Mouse (Mus musculus): ENCODE measurements around the gene Dvl2. TPM values are rescaled to one million over a fixed set of nuclear protein-coding genes. Genes with fewer than 3 reads are reported as not detected.
A peak's percentile ranks its signal among the peaks of the same experiment; 100 is the strongest.

Gene Dvl2
- total and polyA plus RNA-seq, 2 experiments from 2014 or later, result 20.0 to 33.3 TPM

GRCm38 (mm10) chr11:69998567-69999491, 1.6 kb upstream of the Dvl2 start:
- Histone ChIP-seq H3K9ac (replicated peaks; ENCODE audit: low read length, poor library complexity, severe bottlenecking) (no peak overlapping the region), H3K4me3 (ENCODE audit: low read depth, low read length) (no peak overlapping the region), H3K4me1 (ENCODE audit: insufficient read depth, low read length) (peaks cover 17% of the 10 kb centered on the region), H3K9me3 (ENCODE audit: low read length) (no peaks in the 10 kb centered on the region), H3K27ac (ENCODE audit: low read depth, low read length) (no peak overlapping the region), H3K4me2 (ENCODE audit: low read depth, low read length, poor library complexity, severe bottlenecking) (no peak overlapping the region), H3K27me3 (ENCODE audit: insufficient read depth, low read length) (no peaks in the 10 kb centered on the region), H3K36me3 (ENCODE audit: insufficient read depth, low read length) (peaks cover 12% of the 10 kb centered on the region; the same call in 1 of the 2 replicates)
- ATAC-seq (ENCODE audit: low FRiP score) (no peak), DNase-seq (ENCODE audit: low spot score) (no peak)
- TF ChIP-seq CTCF (IDR thresholded peaks at IDR 0.05), result peak; percentile 52
- WGBS, result 93% methylated on average over 27 of the region's 27 CpGs

- Histone ChIP-seq H3K4me2 (ENCODE audit: low read depth, low read length, poor library complexity, severe bottlenecking) (no peak overlapping the region), H3K36me3 (ENCODE audit: insufficient read depth, low read length) (peaks cover 10% of the 10 kb centered on the region; the same call in 1 of the 2 replicates), H3K27me3 (ENCODE audit: insufficient read depth, low read length) (no peaks in the 10 kb centered on the region), H3K9me3 (ENCODE audit: low read length) (no peaks in the 10 kb centered on the region), H3K4me3 (ENCODE audit: low read depth, low read length) (0 out of 2 replicates have a peak overlapping the region, but pooled peaks have one; percentile 81), H3K27ac (ENCODE audit: low read depth, low read length) (peak overlapping the region; percentile 93; the same call in 1 of the 2 replicates), H3K4me1 (ENCODE audit: insufficient read depth, low read length) (peaks cover 17% of the 10 kb centered on the region), H3K9ac (replicated peaks; ENCODE audit: low read length, poor library complexity, severe bottlenecking) (no peak overlapping the region)
- TF ChIP-seq CTCF (IDR thresholded peaks at IDR 0.05), result no peak
- 87% methylated on average over 8 of the region's 8 CpGs for WGBS
- ATAC-seq (ENCODE audit: low FRiP score), result no peak
- no peak for DNase-seq (ENCODE audit: low spot score)
These were observed 729 bp upstream of the Dvl2 start for GRCm38 (mm10) chr11:69999666-70000065.

- Histone ChIP-seq H3K36me3 (ENCODE audit: insufficient read depth, low read length) (peaks cover 23% of the 10 kb centered on the region), H3K4me2 (ENCODE audit: low read depth, low read length, poor library complexity, severe bottlenecking) (peak overlapping the region; percentile 89), H3K27ac (ENCODE audit: low read depth, low read length) (peak overlapping the region; percentile 93), H3K27me3 (ENCODE audit: insufficient read depth, low read length) (no peaks in the 10 kb centered on the region), H3K9ac (replicated peaks; ENCODE audit: low read length, poor library complexity, severe bottlenecking) (peak overlapping the region; percentile 83), H3K9me3 (ENCODE audit: low read length) (no peaks in the 10 kb centered on the region), H3K4me3 (ENCODE audit: low read depth, low read length) (peak overlapping the region; percentile 81), H3K4me1 (ENCODE audit: insufficient read depth, low read length) (peaks cover 17% of the 10 kb centered on the region)
- DNase-seq (ENCODE audit: low spot score) (no peak), ATAC-seq (ENCODE audit: low FRiP score) (no peak)
- TF ChIP-seq CTCF (IDR thresholded peaks at IDR 0.05), result no peak
- 13% methylated on average over 8 of the region's 8 CpGs for WGBS
These were observed 764 bp downstream of the Dvl2 start for GRCm38 (mm10) chr11:70001159-70001558.

GRCm38 (mm10) chr11:70001865-70002264, 1.5 kb downstream of the Dvl2 start:
- no peak overlapping the region for H3K9ac ChIP-seq (replicated peaks; ENCODE audit: low read length, poor library complexity, severe bottlenecking)
- DNase-seq (ENCODE audit: low spot score) (peak; percentile 72), ATAC-seq (ENCODE audit: low FRiP score) (no peak)
- H3K9me3 ChIP-seq (ENCODE audit: low read length), result no peaks in the 10 kb centered on the region
- no peaks in the 10 kb centered on the region for H3K27me3 ChIP-seq (ENCODE audit: insufficient read depth, low read length)
- no peak overlapping the region for H3K27ac ChIP-seq (ENCODE audit: low read depth, low read length)
- peak overlapping the region; percentile 89 for H3K4me2 ChIP-seq (ENCODE audit: low read depth, low read length, poor library complexity, severe bottlenecking)
- H3K4me1 ChIP-seq (ENCODE audit: insufficient read depth, low read length), result peaks cover 17% of the 10 kb centered on the region
- TF ChIP-seq CTCF (IDR thresholded peaks at IDR 0.05), result peak; percentile 75
- H3K36me3 ChIP-seq (ENCODE audit: insufficient read depth, low read length), result peaks cover 28% of the 10 kb centered on the region
- H3K4me3 ChIP-seq (ENCODE audit: low read depth, low read length), result peak overlapping the region; percentile 81

GRCm38 (mm10) chr11:70002471-70002870, 2.1 kb downstream of the Dvl2 start:
- peak overlapping the region; percentile 81; the same call in 1 of the 2 replicates for H3K4me3 ChIP-seq (ENCODE audit: low read depth, low read length)
- H3K27ac ChIP-seq (ENCODE audit: low read depth, low read length), result no peak overlapping the region
- H3K9ac ChIP-seq (replicated peaks; ENCODE audit: low read length, poor library complexity, severe bottlenecking), result 0 out of 2 replicates have a peak overlapping the region, but pooled peaks have one; percentile 19
- ATAC-seq (ENCODE audit: low FRiP score) (no peak), DNase-seq (ENCODE audit: low spot score) (no peak)
- TF ChIP-seq CTCF (IDR thresholded peaks at IDR 0.05), result no peak
- 91% methylated on average over 2 of the region's 2 CpGs for WGBS
- H3K36me3 ChIP-seq (ENCODE audit: insufficient read depth, low read length), result peaks cover 34% of the 10 kb centered on the region
- H3K4me2 ChIP-seq (ENCODE audit: low read depth, low read length, poor library complexity, severe bottlenecking), result peak overlapping the region; percentile 89
- no peaks in the 10 kb centered on the region for H3K27me3 ChIP-seq (ENCODE audit: insufficient read depth, low read length)
- peaks cover 17% of the 10 kb centered on the region for H3K4me1 ChIP-seq (ENCODE audit: insufficient read depth, low read length)
- no peaks in the 10 kb centered on the region for H3K9me3 ChIP-seq (ENCODE audit: low read length)

- no peaks in the 10 kb centered on the region for H3K27me3 ChIP-seq (ENCODE audit: insufficient read depth, low read length)
- H3K4me3 ChIP-seq (ENCODE audit: low read depth, low read length), result no peak overlapping the region
- DNase-seq (ENCODE audit: low spot score), result peak; percentile 27
- no peak overlapping the region for H3K27ac ChIP-seq (ENCODE audit: low read depth, low read length)
- H3K4me1 ChIP-seq (ENCODE audit: insufficient read depth, low read length), result peaks cover 15% of the 10 kb centered on the region
- no peaks in the 10 kb centered on the region for H3K9me3 ChIP-seq (ENCODE audit: low read length)
- H3K4me2 ChIP-seq (ENCODE audit: low read depth, low read length, poor library complexity, severe bottlenecking), result no peak overlapping the region
- WGBS, result 50% methylated on average over 5 of the region's 5 CpGs
- H3K9ac ChIP-seq (replicated peaks; ENCODE audit: low read length, poor library complexity, severe bottlenecking), result no peak overlapping the region
- peaks cover 55% of the 10 kb centered on the region for H3K36me3 ChIP-seq (ENCODE audit: insufficient read depth, low read length)
- peak; percentile 55 for TF ChIP-seq CTCF (IDR thresholded peaks at IDR 0.05)
- ATAC-seq (ENCODE audit: low FRiP score), result no peak
These were observed 5.1 kb downstream of the Dvl2 start for GRCm38 (mm10) chr11:70005521-70005920.

All from midbrain, postnatal 0 days (tissue).